In the genomic region with DNA sequence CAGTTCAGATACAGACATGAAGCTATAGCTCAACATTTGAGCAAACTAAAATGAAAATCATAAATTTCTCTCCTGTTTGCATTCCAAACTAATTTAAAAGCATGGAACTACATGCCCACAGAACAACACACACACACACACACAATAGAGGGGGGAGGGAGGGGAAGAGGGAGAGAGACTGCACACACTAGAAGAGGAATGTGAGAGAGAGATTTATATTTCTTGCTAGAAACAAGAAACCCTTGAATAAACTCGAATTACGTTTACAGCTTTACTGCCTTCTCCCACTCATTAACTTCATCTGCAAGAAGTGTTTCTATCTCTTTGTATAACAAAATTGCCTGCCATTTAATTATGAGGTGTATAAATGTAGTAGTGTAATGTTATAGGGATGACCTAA, we compare ENCODE assay signal across 33 mouse cellular contexts.
"Had no signal": no experiment of that assay in that cellular context is flagged by ENCODE, and none has a peak within 500 bp of the region (broad histone marks: within the 10 kb centered on the region; RNA-seq: fewer than 3 reads in every experiment).

No protein-coding gene starts in this region.

- DNase-seq: heart, postnatal 10 days; heart, postnatal 14 days; heart, postnatal 36 days; heart, postnatal 4 days; kidney, adult 11 months; kidney, adult 18-20 months; kidney, adult 2 months; kidney, adult 9 months; kidney, postnatal 10 days; kidney, postnatal 25 days; kidney, postnatal 36 days; kidney, postnatal 4 days; layer of hippocampus, adult 9-11 months; layer of hippocampus, postnatal 36 days had no signal

- H3K4me2 ChIP-seq: heart, embryonic 11.5 days; heart, embryonic 12.5 days; heart, embryonic 13.5 days; heart, embryonic 15.5 days; hindbrain, embryonic 12.5 days; hindbrain, embryonic 13.5 days; hindbrain, embryonic 14.5 days; hindbrain, embryonic 15.5 days; intestine, embryonic 15.5 days; kidney, embryonic 15.5 days had no signal

- H3K9me3 ChIP-seq: heart, embryonic 10.5 days; heart, embryonic 12.5 days; heart, embryonic 13.5 days; heart, embryonic 15.5 days; hindbrain, embryonic 10.5 days; hindbrain, embryonic 12.5 days; hindbrain, embryonic 13.5 days; hindbrain, embryonic 15.5 days; intestine, embryonic 15.5 days; kidney, embryonic 15.5 days had no signal

- H3K9ac ChIP-seq: heart, embryonic 12.5 days; heart, embryonic 13.5 days; heart, embryonic 15.5 days; hindbrain, embryonic 12.5 days; hindbrain, embryonic 13.5 days; hindbrain, embryonic 14.5 days; hindbrain, embryonic 15.5 days; intestine, embryonic 15.5 days; kidney, embryonic 15.5 days had no signal

- H3K27ac ChIP-seq: heart, embryonic 10.5 days; heart, embryonic 13.5 days; heart, embryonic 15.5 days; hindbrain, embryonic 10.5 days; hindbrain, embryonic 12.5 days; hindbrain, embryonic 13.5 days; hindbrain, embryonic 14.5 days; hindbrain, embryonic 15.5 days; hindbrain, postnatal 0 days; intestine, embryonic 15.5 days; kidney, embryonic 15.5 days; left cerebral cortex, adult 2 months had no signal

- ATAC-seq: hindbrain, embryonic 16.5 days; hindbrain, postnatal 0 days; inflammation-experienced regulatory T-cells, adult 6 months; intestine, embryonic 15.5 days; intestine, embryonic 16.5 days; intestine, postnatal 0 days had no signal

- H3K27me3 ChIP-seq: heart, embryonic 12.5 days; heart, embryonic 13.5 days; heart, embryonic 15.5 days; hindbrain, embryonic 12.5 days; hindbrain, embryonic 13.5 days; hindbrain, embryonic 15.5 days; intestine, embryonic 15.5 days; kidney, embryonic 15.5 days had no signal

- H3K4me3 ChIP-seq: heart, embryonic 10.5 days; heart, embryonic 12.5 days; heart, embryonic 13.5 days; heart, embryonic 15.5 days; hindbrain, embryonic 10.5 days; hindbrain, embryonic 12.5 days; hindbrain, embryonic 13.5 days; hindbrain, embryonic 15.5 days; intestine, embryonic 15.5 days; kidney, embryonic 15.5 days; layer of hippocampus, adult 2 months; left cerebral cortex, adult 2 months had no signal

- H3K36me3 ChIP-seq: heart, embryonic 10.5 days; heart, embryonic 12.5 days; heart, embryonic 13.5 days; heart, embryonic 15.5 days; hindbrain, embryonic 10.5 days; hindbrain, embryonic 12.5 days; hindbrain, embryonic 13.5 days; hindbrain, embryonic 15.5 days; intestine, embryonic 15.5 days; kidney, embryonic 15.5 days had no signal

- H3K4me1 ChIP-seq: heart, embryonic 10.5 days; heart, embryonic 12.5 days; heart, embryonic 13.5 days; heart, embryonic 15.5 days; hindbrain, embryonic 10.5 days; hindbrain, embryonic 12.5 days; hindbrain, embryonic 13.5 days; hindbrain, embryonic 15.5 days; intestine, embryonic 15.5 days; kidney, embryonic 15.5 days had no signal
